ENCODE assay signal across 26 mouse cellular contexts in the genomic region with DNA sequence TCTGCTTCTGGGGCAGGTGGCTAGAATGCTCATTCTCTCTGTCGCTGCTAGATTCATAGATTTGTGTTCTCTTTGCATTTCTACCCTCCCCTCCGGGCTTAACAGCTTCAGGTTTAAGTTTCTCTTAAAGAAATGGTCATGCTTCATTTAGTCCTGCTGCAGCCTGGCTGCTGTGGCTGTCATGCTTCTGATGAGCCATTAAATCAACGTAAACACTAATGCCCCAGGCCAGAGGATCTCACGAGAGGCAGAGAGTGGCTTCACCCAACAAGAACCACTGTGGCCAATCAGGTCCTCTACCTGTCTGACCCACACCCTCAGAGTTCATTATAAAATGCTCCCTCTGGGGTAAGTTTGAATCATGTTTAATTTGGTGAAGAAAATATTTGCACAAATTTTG.
DNase-seq lines count a peak whose midpoint lies in the region; ATAC-seq and TF ChIP-seq lines count a peak whose summit lies in the region.
"Had no signal": no experiment of that assay in that cellular context is flagged by ENCODE, and none has a peak within 500 bp of the region (broad histone marks: within the 10 kb centered on the region; RNA-seq: fewer than 3 reads in every experiment).

No protein-coding gene starts in this region.

- no peak for TF ChIP-seq EP300 in heart, adult 2 months (IDR thresholded peaks at IDR 0.05; ENCODE audit: insufficient read depth, low read depth, low read length)

- H3K4me1 ChIP-seq in hindbrain, embryonic 11.5 days (replicated peaks; ENCODE audit: control insufficient read depth, insufficient read depth, low read length): no peaks in the 10 kb centered on the region
- H3K4me1 ChIP-seq in hindbrain, postnatal 0 days (ENCODE audit: insufficient read depth, low read length): no peaks in the 10 kb centered on the region
- peaks cover 5% of the 10 kb centered on the region; the same call in 1 of the 2 replicates for H3K4me1 ChIP-seq in midbrain, embryonic 12.5 days
- no peaks in the 10 kb centered on the region for H3K4me1 ChIP-seq in midbrain, postnatal 0 days (ENCODE audit: insufficient read depth, low read length)
- peaks cover 4% of the 10 kb centered on the region; the same call in 1 of the 2 replicates for H3K4me1 ChIP-seq in hindbrain, embryonic 13.5 days (replicated peaks)
- no peaks in the 10 kb centered on the region for H3K4me1 ChIP-seq in heart, adult 2 months (ENCODE audit: control insufficient read depth, insufficient read depth, low read length)
- H3K4me1 ChIP-seq: embryonic facial prominence, embryonic 13.5 days; forebrain, embryonic 13.5 days; heart, embryonic 15.5 days; limb, embryonic 15.5 days; liver, embryonic 15.5 days; stomach, embryonic 15.5 days had no signal

- ATAC-seq in hindbrain, embryonic 11.5 days (ENCODE audit: low FRiP score): peak; percentile 80
- no peak for ATAC-seq in hindbrain, postnatal 0 days
- ATAC-seq in midbrain, embryonic 12.5 days (ENCODE audit: low FRiP score, low read depth): peak; percentile 72; the same call in 1 of the 2 replicates
- ATAC-seq in midbrain, postnatal 0 days (ENCODE audit: low FRiP score): no peak
- no peak for ATAC-seq in hindbrain, embryonic 13.5 days (ENCODE audit: low FRiP score)
- ATAC-seq: CD4-positive, CD25-positive, alpha-beta regulatory T cell, adult 4 months; forebrain, embryonic 13.5 days; inflammation-experienced regulatory T-cells, adult 6 months had no signal

- peak; percentile 34 for DNase-seq in hindbrain, embryonic 11.5 days (ENCODE audit: low spot score)
- no peak for DNase-seq in hindbrain, postnatal 0 days (ENCODE audit: low spot score)
- DNase-seq in midbrain, postnatal 0 days (ENCODE audit: low spot score): no peak
- DNase-seq in embryo, embryonic 10.5 days (ENCODE audit: low spot score): peak; percentile 53
- DNase-seq in thymus, postnatal 0 days (ENCODE audit: low spot score): no peak
- no peak for DNase-seq in heart, adult 2 months
- DNase-seq: adrenal gland, postnatal 14 days; cerebellum, adult 8-10 months; cerebellum, postnatal 36 days; gastrocnemius, postnatal 36 days; heart, postnatal 36 days; layer of hippocampus, adult 9-11 months; lung, postnatal 4 days; thymus, postnatal 36 days had no signal

- 24% methylated on average over 4 of the region's 4 CpGs for WGBS in hindbrain, embryonic 11.5 days
- 13% methylated on average over 4 of the region's 4 CpGs for WGBS in hindbrain, postnatal 0 days
- WGBS in midbrain, embryonic 12.5 days: 19% methylated on average over 4 of the region's 4 CpGs
- WGBS in midbrain, postnatal 0 days: 12% methylated on average over 4 of the region's 4 CpGs
- WGBS in hindbrain, embryonic 13.5 days: 27% methylated on average over 4 of the region's 4 CpGs
- 77% methylated on average over 4 of the region's 4 CpGs for WGBS in heart, adult 2 months

- TF ChIP-seq CTCF in hindbrain, postnatal 0 days (IDR thresholded peaks at IDR 0.05; ENCODE audit: low read depth): no peak
- no peak for TF ChIP-seq CTCF in midbrain, postnatal 0 days (IDR thresholded peaks at IDR 0.05)
- no peak for TF ChIP-seq CTCF in heart, adult 2 months (IDR thresholded peaks at IDR 0.05)

- no peaks in the 10 kb centered on the region for H3K36me3 ChIP-seq in hindbrain, embryonic 11.5 days (ENCODE audit: control insufficient read depth, insufficient read depth, low read length)
- H3K36me3 ChIP-seq in hindbrain, postnatal 0 days (ENCODE audit: insufficient read depth, low read length): no peaks in the 10 kb centered on the region
- no peaks in the 10 kb centered on the region for H3K36me3 ChIP-seq in midbrain, embryonic 12.5 days
- no peaks in the 10 kb centered on the region for H3K36me3 ChIP-seq in midbrain, postnatal 0 days (ENCODE audit: insufficient read depth, low read length)
- no peaks in the 10 kb centered on the region for H3K36me3 ChIP-seq in hindbrain, embryonic 13.5 days
- no peaks in the 10 kb centered on the region for H3K36me3 ChIP-seq in heart, adult 2 months (ENCODE audit: control insufficient read depth, insufficient read depth, low read length)
- H3K36me3 ChIP-seq: embryonic facial prominence, embryonic 13.5 days; heart, embryonic 15.5 days; limb, embryonic 15.5 days; liver, embryonic 15.5 days; neural tube, embryonic 13.5 days; stomach, embryonic 15.5 days had no signal

- intact Hi-C loops in heart, adult 2 months (cut with DNase I): no loop called here

- no peak for TF ChIP-seq POLR2A in heart, adult 2 months (IDR thresholded peaks at IDR 0.05; ENCODE audit: insufficient read depth, low read depth, low read length)

- no peak overlapping the region for H3K9ac ChIP-seq in hindbrain, embryonic 11.5 days (ENCODE audit: low read depth, low read length)
- H3K9ac ChIP-seq in hindbrain, postnatal 0 days (replicated peaks; ENCODE audit: low read length): no peak overlapping the region
- H3K9ac ChIP-seq in midbrain, embryonic 12.5 days (replicated peaks): no peak overlapping the region
- H3K9ac ChIP-seq in midbrain, postnatal 0 days (replicated peaks; ENCODE audit: low read length, poor library complexity, severe bottlenecking): no peak overlapping the region
- H3K9ac ChIP-seq in hindbrain, embryonic 13.5 days: no peak overlapping the region
- no peak overlapping the region for H3K9ac ChIP-seq in heart, adult 2 months (ENCODE audit: low read depth, low read length)
- H3K9ac ChIP-seq: embryonic facial prominence, embryonic 13.5 days; forebrain, embryonic 13.5 days; heart, embryonic 15.5 days; limb, embryonic 15.5 days; liver, embryonic 15.5 days; neural tube, embryonic 13.5 days; stomach, embryonic 15.5 days had no signal

- H3K79me2 ChIP-seq in heart, adult 2 months (replicated peaks; ENCODE audit: control insufficient read depth, insufficient read depth, low read length): no peaks in the 10 kb centered on the region

- H3K4me3 ChIP-seq in hindbrain, embryonic 11.5 days (ENCODE audit: low read depth, low read length): no peak overlapping the region
- H3K4me3 ChIP-seq in hindbrain, postnatal 0 days (ENCODE audit: low read length): no peak overlapping the region
- no peak overlapping the region for H3K4me3 ChIP-seq in midbrain, embryonic 12.5 days
- no peak overlapping the region for H3K4me3 ChIP-seq in midbrain, postnatal 0 days (ENCODE audit: low read depth, low read length)
- H3K4me3 ChIP-seq in hindbrain, embryonic 13.5 days: no peak overlapping the region
- no peak overlapping the region for H3K4me3 ChIP-seq in heart, adult 2 months
- H3K4me3 ChIP-seq: embryonic facial prominence, embryonic 13.5 days; forebrain, embryonic 13.5 days; heart, embryonic 15.5 days; left cerebral cortex, adult 2 months; limb, embryonic 15.5 days; liver, embryonic 15.5 days; neural tube, embryonic 13.5 days; stomach, embryonic 15.5 days had no signal

- peak overlapping the region; percentile 25; the same call in 1 of the 2 replicates for H3K27ac ChIP-seq in hindbrain, embryonic 11.5 days (ENCODE audit: low read depth, low read length)
- H3K27ac ChIP-seq in hindbrain, postnatal 0 days: no peak overlapping the region
- 0 out of 2 replicates have a peak overlapping the region, but pooled peaks have one; percentile 35 for H3K27ac ChIP-seq in midbrain, embryonic 12.5 days (replicated peaks)
- H3K27ac ChIP-seq in midbrain, postnatal 0 days (ENCODE audit: low read depth, low read length): no peak overlapping the region
- peak overlapping the region; percentile 10; the same call in 1 of the 2 replicates for H3K27ac ChIP-seq in hindbrain, embryonic 13.5 days
- no peak overlapping the region for H3K27ac ChIP-seq in heart, adult 2 months
- H3K27ac ChIP-seq: embryonic facial prominence, embryonic 13.5 days; forebrain, embryonic 13.5 days; heart, embryonic 15.5 days; left cerebral cortex, adult 2 months; limb, embryonic 15.5 days; liver, embryonic 15.5 days; neural tube, embryonic 13.5 days; stomach, embryonic 15.5 days had no signal

- H3K27me3 ChIP-seq in hindbrain, embryonic 11.5 days (ENCODE audit: control insufficient read depth, insufficient read depth, low read length): no peaks in the 10 kb centered on the region
- H3K27me3 ChIP-seq in hindbrain, postnatal 0 days (ENCODE audit: insufficient read depth, low read length): no peaks in the 10 kb centered on the region
- no peaks in the 10 kb centered on the region for H3K27me3 ChIP-seq in midbrain, embryonic 12.5 days
- H3K27me3 ChIP-seq in midbrain, postnatal 0 days (ENCODE audit: insufficient read depth, low read length): no peaks in the 10 kb centered on the region
- no peaks in the 10 kb centered on the region for H3K27me3 ChIP-seq in hindbrain, embryonic 13.5 days
- no peaks in the 10 kb centered on the region for H3K27me3 ChIP-seq in heart, adult 2 months (ENCODE audit: control insufficient read depth, insufficient read depth, low read length)
- H3K27me3 ChIP-seq: embryonic facial prominence, embryonic 13.5 days; forebrain, embryonic 13.5 days; heart, embryonic 15.5 days; limb, embryonic 15.5 days; liver, embryonic 15.5 days; neural tube, embryonic 13.5 days; stomach, embryonic 15.5 days had no signal

- no peaks in the 10 kb centered on the region for H3K9me3 ChIP-seq in hindbrain, embryonic 11.5 days (ENCODE audit: control insufficient read depth, low read length)
- no peaks in the 10 kb centered on the region for H3K9me3 ChIP-seq in hindbrain, postnatal 0 days (ENCODE audit: low read length)
- no peaks in the 10 kb centered on the region for H3K9me3 ChIP-seq in midbrain, embryonic 12.5 days
- no peaks in the 10 kb centered on the region for H3K9me3 ChIP-seq in midbrain, postnatal 0 days (ENCODE audit: low read length)
- no peaks in the 10 kb centered on the region for H3K9me3 ChIP-seq in hindbrain, embryonic 13.5 days
- H3K9me3 ChIP-seq: embryonic facial prominence, embryonic 13.5 days; forebrain, embryonic 13.5 days; heart, embryonic 15.5 days; limb, embryonic 15.5 days; liver, embryonic 15.5 days; neural tube, embryonic 13.5 days; stomach, embryonic 15.5 days had no signal

- no peak overlapping the region for H3K4me2 ChIP-seq in hindbrain, embryonic 11.5 days (replicated peaks; ENCODE audit: low read depth, low read length)
- H3K4me2 ChIP-seq in hindbrain, postnatal 0 days (ENCODE audit: low read depth, low read length): no peak overlapping the region
- H3K4me2 ChIP-seq in midbrain, embryonic 12.5 days (replicated peaks): no peak overlapping the region
- no peak overlapping the region for H3K4me2 ChIP-seq in midbrain, postnatal 0 days (ENCODE audit: low read depth, low read length, poor library complexity, severe bottlenecking)
- no peak overlapping the region for H3K4me2 ChIP-seq in hindbrain, embryonic 13.5 days
- H3K4me2 ChIP-seq: embryonic facial prominence, embryonic 13.5 days; forebrain, embryonic 13.5 days; heart, embryonic 15.5 days; limb, embryonic 15.5 days; liver, embryonic 15.5 days; neural tube, embryonic 13.5 days; stomach, embryonic 15.5 days had no signal

Comparison
In these comparisons a context has a peak if more than half of its experiments do, and no peak if none do; other contexts are left out.
1. ATAC-seq: peak in hindbrain, embryonic 11.5 days (single experiment) and midbrain, embryonic 12.5 days (single experiment); none in hindbrain, postnatal 0 days (single experiment), midbrain, postnatal 0 days (single experiment) and hindbrain, embryonic 13.5 days (single experiment).
2. DNase-seq: peak in hindbrain, embryonic 11.5 days (single experiment) and embryo, embryonic 10.5 days (single experiment); none in hindbrain, postnatal 0 days (single experiment), midbrain, postnatal 0 days (single experiment), thymus, postnatal 0 days (single experiment) and heart, adult 2 months (0 of 2).
3. H3K27ac ChIP-seq: peak in hindbrain, embryonic 11.5 days (single experiment), midbrain, embryonic 12.5 days (single experiment) and hindbrain, embryonic 13.5 days (single experiment); none in hindbrain, postnatal 0 days (single experiment), midbrain, postnatal 0 days (single experiment) and heart, adult 2 months (single experiment).